ENCODE assay signal across 14 mouse cellular contexts in genomic region chr12:102499210-102499609, GRCm38 (mm10). TPM values are rescaled to one million over a fixed set of nuclear protein-coding genes. Genes with fewer than 3 reads are reported as not detected.
A peak's percentile ranks its signal among the peaks of the same experiment; 100 is the strongest.
DNase-seq lines count a peak whose midpoint lies in the region; ATAC-seq lines count a peak whose summit lies in the region.
"Had no signal": no experiment of that assay in that cellular context is flagged by ENCODE, and none has a peak within 500 bp of the region (broad histone marks: within the 10 kb centered on the region; RNA-seq: fewer than 3 reads in every experiment).

No protein-coding gene starts in this region.

- ATAC-seq in forebrain, embryonic 15.5 days (replicated peaks) = no peak
- 0 out of 2 replicates have a peak, but pooled peaks have one; percentile 19 for ATAC-seq in kidney, embryonic 15.5 days (replicated peaks; ENCODE audit: low FRiP score)
- ATAC-seq in stomach, embryonic 16.5 days (ENCODE audit: insufficient read depth, low FRiP score) = 0 out of 2 replicates have a peak, but pooled peaks have one; percentile 7
- ATAC-seq: CD4-positive, CD25-positive, alpha-beta regulatory T cell, adult 4 months; midbrain, embryonic 16.5 days had no signal

- peaks cover 5% of the 10 kb centered on the region; the same call in 1 of the 2 replicates for H3K4me1 ChIP-seq in forebrain, embryonic 10.5 days
- H3K4me1 ChIP-seq in forebrain, embryonic 15.5 days = no peaks in the 10 kb centered on the region
- peaks cover 12% of the 10 kb centered on the region for H3K4me1 ChIP-seq in kidney, embryonic 15.5 days
- H3K4me1 ChIP-seq in limb, embryonic 10.5 days = peaks cover 34% of the 10 kb centered on the region
- no peaks in the 10 kb centered on the region; the same call in 1 of the 2 replicates for H3K4me1 ChIP-seq in stomach, embryonic 16.5 days (ENCODE audit: control insufficient read depth, insufficient read depth, low read length)
- H3K4me1 ChIP-seq: hindbrain, embryonic 15.5 days; lung, embryonic 15.5 days had no signal

- no peak overlapping the region for H3K4me3 ChIP-seq in forebrain, embryonic 10.5 days
- H3K4me3 ChIP-seq in forebrain, embryonic 15.5 days = no peak overlapping the region
- H3K4me3 ChIP-seq in kidney, embryonic 15.5 days (replicated peaks) = no peak overlapping the region
- H3K4me3 ChIP-seq in limb, embryonic 10.5 days = no peak overlapping the region
- H3K4me3 ChIP-seq in stomach, embryonic 16.5 days (replicated peaks; ENCODE audit: low read length) = no peak overlapping the region
- H3K4me3 ChIP-seq: hindbrain, embryonic 15.5 days; liver, embryonic 13.5 days; lung, embryonic 15.5 days had no signal

- H3K36me3 ChIP-seq in forebrain, embryonic 10.5 days (replicated peaks) = peaks cover 34% of the 10 kb centered on the region
- peaks cover 26% of the 10 kb centered on the region for H3K36me3 ChIP-seq in forebrain, embryonic 15.5 days
- peaks cover 35% of the 10 kb centered on the region for H3K36me3 ChIP-seq in kidney, embryonic 15.5 days
- peaks cover 31% of the 10 kb centered on the region for H3K36me3 ChIP-seq in limb, embryonic 10.5 days
- H3K36me3 ChIP-seq in stomach, embryonic 16.5 days (ENCODE audit: control insufficient read depth, insufficient read depth, low read length) = no peaks in the 10 kb centered on the region

- WGBS in forebrain, embryonic 10.5 days = 88% methylated on average over 5 of the region's 5 CpGs
- WGBS in forebrain, embryonic 15.5 days = 91% methylated on average over 5 of the region's 5 CpGs
- WGBS in kidney, embryonic 15.5 days = 74% methylated on average over 5 of the region's 5 CpGs
- WGBS in limb, embryonic 10.5 days = 83% methylated on average over 5 of the region's 5 CpGs
- 81% methylated on average over 5 of the region's 5 CpGs for WGBS in stomach, embryonic 16.5 days

- no peak overlapping the region for H3K9ac ChIP-seq in forebrain, embryonic 15.5 days (replicated peaks)
- H3K9ac ChIP-seq in kidney, embryonic 15.5 days = no peak overlapping the region
- no peak overlapping the region for H3K9ac ChIP-seq in stomach, embryonic 16.5 days (ENCODE audit: low read length)
- H3K9ac ChIP-seq: hindbrain, embryonic 15.5 days; liver, embryonic 13.5 days; lung, embryonic 15.5 days had no signal

- H3K4me2 ChIP-seq in forebrain, embryonic 15.5 days (replicated peaks) = no peak overlapping the region
- no peak overlapping the region for H3K4me2 ChIP-seq in kidney, embryonic 15.5 days
- H3K4me2 ChIP-seq in stomach, embryonic 16.5 days (ENCODE audit: low read depth, low read length) = no peak overlapping the region
- H3K4me2 ChIP-seq: hindbrain, embryonic 15.5 days; liver, embryonic 13.5 days; lung, embryonic 15.5 days had no signal

- H3K27ac ChIP-seq in forebrain, embryonic 10.5 days = peak overlapping the region; percentile 44; the same call in 1 of the 2 replicates
- H3K27ac ChIP-seq in forebrain, embryonic 15.5 days (replicated peaks) = no peak overlapping the region
- H3K27ac ChIP-seq in kidney, embryonic 15.5 days = peak overlapping the region; percentile 73
- H3K27ac ChIP-seq in limb, embryonic 10.5 days = peak overlapping the region; percentile 88
- peak overlapping the region; percentile 62 for H3K27ac ChIP-seq in stomach, embryonic 16.5 days (ENCODE audit: low read length)
- H3K27ac ChIP-seq: hindbrain, embryonic 15.5 days; liver, embryonic 13.5 days; lung, embryonic 15.5 days had no signal

- no peaks in the 10 kb centered on the region for H3K27me3 ChIP-seq in forebrain, embryonic 10.5 days (ENCODE audit: poor library complexity, severe bottlenecking)
- no peaks in the 10 kb centered on the region for H3K27me3 ChIP-seq in forebrain, embryonic 15.5 days
- no peaks in the 10 kb centered on the region for H3K27me3 ChIP-seq in kidney, embryonic 15.5 days
- no peaks in the 10 kb centered on the region for H3K27me3 ChIP-seq in limb, embryonic 10.5 days (ENCODE audit: low read depth, poor library complexity, severe bottlenecking)
- H3K27me3 ChIP-seq in stomach, embryonic 16.5 days (ENCODE audit: control insufficient read depth, insufficient read depth, low read length) = no peaks in the 10 kb centered on the region
- H3K27me3 ChIP-seq: hindbrain, embryonic 15.5 days; liver, embryonic 13.5 days; lung, embryonic 15.5 days had no signal

- H3K9me3 ChIP-seq in forebrain, embryonic 10.5 days = no peaks in the 10 kb centered on the region
- H3K9me3 ChIP-seq in forebrain, embryonic 15.5 days = no peaks in the 10 kb centered on the region
- no peaks in the 10 kb centered on the region for H3K9me3 ChIP-seq in kidney, embryonic 15.5 days (replicated peaks)
- no peaks in the 10 kb centered on the region for H3K9me3 ChIP-seq in limb, embryonic 10.5 days (replicated peaks)
- H3K9me3 ChIP-seq in stomach, embryonic 16.5 days (replicated peaks; ENCODE audit: control insufficient read depth, low read length) = no peaks in the 10 kb centered on the region
- H3K9me3 ChIP-seq: G1E; hindbrain, embryonic 15.5 days; liver, embryonic 13.5 days; lung, embryonic 15.5 days had no signal

- DNase-seq in forebrain, embryonic 10.5 days (ENCODE audit: extremely low spot score, low spot score) = no peak
- DNase-seq in kidney, postnatal 10 days = no peak
- no peak for DNase-seq in limb, embryonic 10.5 days (ENCODE audit: low spot score)
- no peak for DNase-seq in Muller cell, postnatal 12 days (ENCODE audit: inconsistent ontology term)
- DNase-seq in right cerebral cortex, postnatal 4 days = no peak
- DNase-seq: liver, embryonic 13.5 days had no signal

RNA-seq across cellular contexts. Expression of gene Golga5, which starts 30.3 kb away (rescaled TPM):
- polyA plus RNA-seq in forebrain, embryonic 10.5 days (2016; fragmentation: Nextera tagmentation; extraction: Ambion mirVana) = 25.0 and 26.3 TPM in 2 replicates
- polyA plus RNA-seq in forebrain, embryonic 15.5 days (2015; fragmentation: Nextera tagmentation; extraction: Ambion mirVana) = 32.0 and 32.4 TPM in 2 replicates
- 35.2 and 38.5 TPM in 2 replicates for polyA plus RNA-seq in kidney, embryonic 15.5 days (2015; fragmentation: Nextera tagmentation; extraction: Ambion mirVana)
- polyA plus RNA-seq in limb, embryonic 10.5 days (2016; fragmentation: Nextera tagmentation; extraction: Ambion mirVana) = 27.1 and 30.9 TPM in 2 replicates
- polyA plus RNA-seq in stomach, embryonic 16.5 days (2015; fragmentation: Nextera tagmentation; extraction: Ambion mirVana) = 35.9 and 37.5 TPM in 2 replicates

RNA-seq across cellular contexts. Expression of gene Chga, which starts 55.6 kb away (rescaled TPM):
- polyA plus RNA-seq in forebrain, embryonic 10.5 days (2016; fragmentation: Nextera tagmentation; extraction: Ambion mirVana) = 6.7 and 9.2 TPM in 2 replicates
- 99.3 and 102 TPM in 2 replicates for polyA plus RNA-seq in forebrain, embryonic 15.5 days (2015; fragmentation: Nextera tagmentation; extraction: Ambion mirVana)
- 6.1 and 30.2 TPM in 2 replicates for polyA plus RNA-seq in kidney, embryonic 15.5 days (2015; fragmentation: Nextera tagmentation; extraction: Ambion mirVana)
- polyA plus RNA-seq in limb, embryonic 10.5 days (2016; fragmentation: Nextera tagmentation; extraction: Ambion mirVana) = 0.15 and 0.23 TPM in 2 replicates
- polyA plus RNA-seq in stomach, embryonic 16.5 days (2015; fragmentation: Nextera tagmentation; extraction: Ambion mirVana) = 15.8 and 17.5 TPM in 2 replicates
- polyA plus RNA-seq: CD4-positive, CD25-positive, alpha-beta regulatory T cell, adult 4 months; G1E had no signal

RNA-seq across cellular contexts. Expression of gene Lgmn, which starts 59.6 kb away (rescaled TPM):
- 41.4 and 42.8 TPM in 2 replicates for polyA plus RNA-seq in forebrain, embryonic 10.5 days (2016; fragmentation: Nextera tagmentation; extraction: Ambion mirVana)
- polyA plus RNA-seq in forebrain, embryonic 15.5 days (2015; fragmentation: Nextera tagmentation; extraction: Ambion mirVana) = 67.3 and 73.1 TPM in 2 replicates
- 120 and 121 TPM in 2 replicates for polyA plus RNA-seq in kidney, embryonic 15.5 days (2015; fragmentation: Nextera tagmentation; extraction: Ambion mirVana)
- 37.0 and 40.5 TPM in 2 replicates for polyA plus RNA-seq in limb, embryonic 10.5 days (2016; fragmentation: Nextera tagmentation; extraction: Ambion mirVana)
- polyA plus RNA-seq in stomach, embryonic 16.5 days (2015; fragmentation: Nextera tagmentation; extraction: Ambion mirVana) = 86.5 and 90.3 TPM in 2 replicates
